Mouse (Mus musculus) lung, embryonic 15.5 days (tissue): ENCODE results near the gene Hspa4l. TPM values are rescaled to one million over a fixed set of nuclear protein-coding genes. Genes with fewer than 3 reads are reported as not detected.

Experiments used
- ATAC-seq: fragments of 200-750 bp; cut with Nextera tagmentation; 2 replicates; pipeline ENCODE4 v1.8.0; 2017; ENCODE audit warnings: moderate number of reproducible peaks, borderline replicate concordance; ENCODE audit not compliant: low FRiP score, low TSS enrichment; ENCODE audit errors: extremely low read depth
- H3K27ac ChIP-seq: fragments of 300-500 bp; sonication (generic); 2 replicates; pipeline ENCODE4 v1.5.1; 2015; ENCODE audit warnings: moderate library complexity, mild to moderate bottlenecking, inconsistent platforms
- H3K27me3 ChIP-seq: fragments of 300-500 bp; sonication (generic); 2 replicates; pipeline ENCODE4 v1.6.1; 2015; ENCODE audit warnings: inconsistent platforms
- H3K36me3 ChIP-seq: fragments of 300-500 bp; sonication (generic); 2 replicates; pipeline ENCODE4 v1.6.1; 2015; ENCODE audit warnings: inconsistent platforms
- H3K4me1 ChIP-seq: fragments of 300-500 bp; sonication (generic); 2 replicates; pipeline ENCODE4 v1.6.1; 2015; ENCODE audit warnings: inconsistent platforms
- H3K4me2 ChIP-seq: fragments of 300-500 bp; sonication (generic); 2 replicates; pipeline ENCODE4 v1.6.1; 2015; ENCODE audit warnings: inconsistent platforms, mild to moderate bottlenecking, moderate library complexity
- H3K4me3 ChIP-seq: fragments of 300-500 bp; sonication (generic); 2 replicates; pipeline ENCODE4 v1.5.1; 2015; ENCODE audit warnings: mild to moderate bottlenecking, inconsistent platforms
- H3K9ac ChIP-seq: fragments of 300-500 bp; sonication (generic); 2 replicates; pipeline ENCODE4 v1.6.1; 2015; ENCODE audit warnings: inconsistent platforms
- H3K9me3 ChIP-seq: fragments of 300-500 bp; sonication (generic); 2 replicates; pipeline ENCODE4 v1.6.1; 2016; ENCODE audit warnings: inconsistent platforms
- WGBS: fragments of 180-500 bp; shearing (Covaris S2); methylation state at CpG from one replicate; pipeline ENCODE4 v1.1.7; 2015; 5-methylcytosine and 5-hydroxymethylcytosine counted together
- polyA plus RNA-seq: library from polyadenylated mRNA; unstranded; fragments of >200 nt; fragmentation: Nextera tagmentation; extraction: Ambion mirVana; gene quantifications from 2 replicates; pipeline ENCODE4 v1.2.1, GENCODE M21; 2015

Hspa4l gene
- polyA plus RNA-seq, result 16.9 and 20.4 TPM in 2 replicates

GRCm38 (mm10) chr3:40744024-40744835 is at the start of gene Hspa4l:
Gene Hspa4l (plus strand): TSS chr3:40744495.
- Histone ChIP-seq H3K27ac (peak within 1 kb of the TSS; percentile 74), H3K4me2 (peak within 1 kb of the TSS; percentile 93), H3K4me1 (peaks cover 12% of the 10 kb centered on the region), H3K9me3 (no peaks in the 10 kb centered on the region), H3K36me3 (no peaks in the 10 kb centered on the region), H3K4me3 (peak within 1 kb of the TSS; percentile 63), H3K27me3 (peaks cover 8% of the 10 kb centered on the region; the same call in 1 of the 2 replicates), H3K9ac (peak within 1 kb of the TSS; percentile 51)
- ATAC-seq, result no peak
- 20% methylated on average over 16 of the region's 16 CpGs for WGBS

- 98% methylated on average over 2 of the region's 2 CpGs for WGBS
Measured at GRCm38 (mm10) chr3:40695162-40695561, 49.1 kb upstream of the Hspa4l start.

GRCm38 (mm10) chr3:40698834-40699233 is 45.5 kb upstream of the Hspa4l start:
- no peak overlapping the region for H3K4me3 ChIP-seq
- no peak overlapping the region for H3K4me2 ChIP-seq
- WGBS, result 61% methylated on average over 3 of the region's 3 CpGs
- H3K27me3 ChIP-seq, result no peaks in the 10 kb centered on the region
- 0 out of 2 replicates have a peak, but pooled peaks cover 3% of the 10 kb centered on the region for H3K4me1 ChIP-seq
- no peaks in the 10 kb centered on the region; the same call in 1 of the 2 replicates for H3K36me3 ChIP-seq
- no peaks in the 10 kb centered on the region for H3K9me3 ChIP-seq
- H3K27ac ChIP-seq, result no peak overlapping the region
- no peak overlapping the region for H3K9ac ChIP-seq
- ATAC-seq, result no peak

More at GRCm38 (mm10) chr3:40695162-40695561, 49.1 kb upstream of the Hspa4l start:
- Histone ChIP-seq H3K9ac (no peak overlapping the region), H3K9me3 (no peaks in the 10 kb centered on the region), H3K4me2 (no peak overlapping the region), H3K27me3 (no peaks in the 10 kb centered on the region), H3K36me3 (no peaks in the 10 kb centered on the region; the same call in 1 of the 2 replicates), H3K27ac (no peak overlapping the region), H3K4me3 (no peak overlapping the region), H3K4me1 (0 out of 2 replicates have a peak, but pooled peaks cover 3% of the 10 kb centered on the region)
- no peak for ATAC-seq

- ATAC-seq, result no peak
- H3K9ac ChIP-seq, result no peak overlapping the region
- 42% methylated on average over 5 of the region's 5 CpGs for WGBS
Measured at GRCm38 (mm10) chr3:40704816-40705430, 39.4 kb upstream of the Hspa4l start.

GRCm38 (mm10) chr3:40708655-40709054 is 35.6 kb upstream of the Hspa4l start, which contains the start of gene Slc25a31:
Gene Slc25a31 (plus strand): TSS chr3:40708855.
- H3K27ac ChIP-seq, result no peak within 1 kb of the TSS
- no peak within 1 kb of the TSS for H3K4me2 ChIP-seq
- no peaks in the 10 kb centered on the region for H3K36me3 ChIP-seq
- no peaks in the 10 kb centered on the region for H3K9me3 ChIP-seq
- H3K27me3 ChIP-seq, result no peaks in the 10 kb centered on the region
- H3K4me1 ChIP-seq, result no peaks in the 10 kb centered on the region
- no peak within 1 kb of the TSS for H3K9ac ChIP-seq
- no peak within 1 kb of the TSS for H3K4me3 ChIP-seq
- WGBS, result 86% methylated on average over 30 of the region's 30 CpGs
- no peak for ATAC-seq

More at GRCm38 (mm10) chr3:40704816-40705430, 39.4 kb upstream of the Hspa4l start:
- Histone ChIP-seq H3K4me3 (no peak overlapping the region), H3K9me3 (no peaks in the 10 kb centered on the region), H3K27me3 (no peaks in the 10 kb centered on the region), H3K36me3 (no peaks in the 10 kb centered on the region), H3K4me2 (no peak overlapping the region), H3K27ac (no peak overlapping the region), H3K4me1 (no peaks in the 10 kb centered on the region)

GRCm38 (mm10) chr3:40716056-40716455 is 28.2 kb upstream of the Hspa4l start:
- WGBS, result 19% methylated on average over 1 of the region's 1 CpGs
- no peak for ATAC-seq
- H3K9me3 ChIP-seq, result no peaks in the 10 kb centered on the region

GRCm38 (mm10) chr3:40719022-40719421 is 25.3 kb upstream of the Hspa4l start:
- H3K9me3 ChIP-seq, result no peaks in the 10 kb centered on the region
- no peak overlapping the region for H3K4me2 ChIP-seq
- ATAC-seq, result no peak
- no peaks in the 10 kb centered on the region for H3K4me1 ChIP-seq
- 55% methylated on average over 3 of the region's 3 CpGs for WGBS
- no peak overlapping the region for H3K4me3 ChIP-seq
- no peak overlapping the region for H3K9ac ChIP-seq
- H3K36me3 ChIP-seq, result no peaks in the 10 kb centered on the region
- H3K27ac ChIP-seq, result no peak overlapping the region
- no peaks in the 10 kb centered on the region for H3K27me3 ChIP-seq

More at GRCm38 (mm10) chr3:40716056-40716455, 28.2 kb upstream of the Hspa4l start:
- Histone ChIP-seq H3K36me3 (no peaks in the 10 kb centered on the region), H3K27ac (no peak overlapping the region), H3K4me3 (no peak overlapping the region), H3K4me2 (no peak overlapping the region), H3K9ac (no peak overlapping the region), H3K4me1 (no peaks in the 10 kb centered on the region), H3K27me3 (no peaks in the 10 kb centered on the region)

- no peaks in the 10 kb centered on the region for H3K4me1 ChIP-seq
- H3K4me3 ChIP-seq, result no peak overlapping the region
- no peak overlapping the region for H3K27ac ChIP-seq
- H3K9me3 ChIP-seq, result no peaks in the 10 kb centered on the region
- no peak overlapping the region for H3K4me2 ChIP-seq
- no peak for ATAC-seq
- no peak overlapping the region for H3K9ac ChIP-seq
- WGBS, result 66% methylated on average over 6 of the region's 6 CpGs
- no peaks in the 10 kb centered on the region for H3K36me3 ChIP-seq
- H3K27me3 ChIP-seq, result no peaks in the 10 kb centered on the region
Measured at GRCm38 (mm10) chr3:40738381-40738912, 5.8 kb upstream of the Hspa4l start.

- Histone ChIP-seq H3K9me3 (no peaks in the 10 kb centered on the region), H3K4me2 (peak overlapping the region; percentile 93), H3K27me3 (peaks cover 8% of the 10 kb centered on the region; the same call in 1 of the 2 replicates), H3K27ac (peak overlapping the region; percentile 74), H3K36me3 (no peaks in the 10 kb centered on the region), H3K9ac (peak overlapping the region; percentile 51), H3K4me3 (peak overlapping the region; percentile 63), H3K4me1 (peaks cover 12% of the 10 kb centered on the region)
- WGBS, result under 1% methylated on average over 35 of the region's 93 CpGs
- ATAC-seq, result peak; percentile 98
Measured at GRCm38 (mm10) chr3:40744836-40745660, 753 bp downstream of the Hspa4l start.

- H3K36me3 ChIP-seq, result no peaks in the 10 kb centered on the region
- H3K9me3 ChIP-seq, result no peaks in the 10 kb centered on the region
- WGBS, result 2% methylated on average over 37 of the region's 37 CpGs
- peak overlapping the region; percentile 51 for H3K9ac ChIP-seq
- H3K4me2 ChIP-seq, result peak overlapping the region; percentile 93
- ATAC-seq, result peak; percentile 47
- peak overlapping the region; percentile 63 for H3K4me3 ChIP-seq
- H3K27me3 ChIP-seq, result peaks cover 8% of the 10 kb centered on the region; the same call in 1 of the 2 replicates
- H3K27ac ChIP-seq, result peak overlapping the region; percentile 74
- peaks cover 12% of the 10 kb centered on the region for H3K4me1 ChIP-seq
Measured at GRCm38 (mm10) chr3:40745661-40746547, 1.6 kb downstream of the Hspa4l start.
